Mouse (Mus musculus) CD4-positive helper T cell, adult 2 months (primary cell): ENCODE data around the gene Cdip1.

ENCODE experiments used
- DNase-seq: peaks from one replicate; pipeline ENCODE4 v3.0.0-alpha.2; 2012; ENCODE audit warnings: low read depth, missing footprints, low spot score

Gene Cdip1

GRCm38 (mm10) chr16:4718753-4719518 is 71.2 kb downstream of the Cdip1 start, which contains the start of gene Nmral1:
Gene Nmral1, minus strand, starts transcription at chr16:4719356.
- peak; percentile 63 for DNase-seq

- no peak for DNase-seq
Observed at GRCm38 (mm10) chr16:4717866-4718265, 72.2 kb downstream of the Cdip1 start.

GRCm38 (mm10) chr16:4713861-4714710 is 76.0 kb downstream of the Cdip1 start:
- no peak for DNase-seq

GRCm38 (mm10) chr16:4711173-4711572 is 78.9 kb downstream of the Cdip1 start:
- DNase-seq = no peak

- DNase-seq = no peak
Observed at GRCm38 (mm10) chr16:4705541-4705940, 84.6 kb downstream of the Cdip1 start.

- DNase-seq = no peak
Observed at GRCm38 (mm10) chr16:4702646-4703045, 87.4 kb downstream of the Cdip1 start.

GRCm38 (mm10) chr16:4701211-4701610 is 88.9 kb downstream of the Cdip1 start:
- no peak for DNase-seq
